Mouse (Mus musculus): ENCODE data around the gene Helt. TPM values are rescaled to one million over a fixed set of nuclear protein-coding genes. Genes with fewer than 3 reads are reported as not detected.

Helt gene
- total and polyA plus RNA-seq, 3 experiments: not detected

DNA sequence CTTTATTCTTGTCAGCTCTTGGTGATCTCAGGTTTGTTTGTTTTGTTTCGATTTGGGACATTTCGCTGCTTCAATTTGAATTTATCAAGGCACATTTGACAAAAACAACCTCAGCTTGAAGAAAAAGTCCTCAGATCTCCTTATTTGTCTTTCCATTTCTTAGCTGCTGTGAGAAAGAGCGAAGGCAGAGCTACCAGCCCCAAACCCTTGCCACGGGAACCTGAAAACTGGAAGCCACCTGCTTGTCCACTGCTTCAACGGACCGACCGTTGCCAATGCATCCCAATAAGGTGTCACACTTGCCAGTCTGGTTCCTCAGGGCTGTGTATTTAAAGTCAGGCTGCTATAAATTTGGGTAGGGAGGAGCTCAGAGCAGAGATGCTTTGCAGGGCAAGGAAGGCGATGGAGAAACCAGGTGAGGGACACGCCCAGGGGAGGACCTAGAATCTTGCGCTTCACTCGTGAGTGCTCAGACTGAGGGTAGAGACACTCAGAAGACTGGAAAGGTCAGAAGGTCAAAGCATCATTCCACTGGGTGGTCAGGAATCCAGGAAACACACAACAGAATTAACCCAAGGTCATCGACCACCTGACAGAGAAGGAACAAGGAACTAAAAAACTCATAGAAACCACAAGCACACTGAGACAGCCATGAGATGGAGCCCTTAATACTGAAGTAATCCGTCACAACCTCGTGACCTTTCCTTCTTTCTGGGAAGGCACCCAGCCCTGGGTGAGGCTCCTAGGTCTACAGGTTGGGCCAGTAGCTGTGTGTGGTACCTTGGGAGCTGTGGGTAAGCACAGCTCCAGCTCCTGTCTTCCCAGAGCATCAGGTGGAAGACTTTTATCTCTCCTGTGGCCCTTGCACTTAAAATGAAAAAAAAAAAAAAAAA lies 46.2 kb upstream of the Helt start:
- in situ Hi-C loops (cut with MboI; ENCODE audit: low pct_ligation_motif_present, low pct_unique_long_range_greater_than_20kb, low sequenced_read_pairs): no loop called here

DNA sequence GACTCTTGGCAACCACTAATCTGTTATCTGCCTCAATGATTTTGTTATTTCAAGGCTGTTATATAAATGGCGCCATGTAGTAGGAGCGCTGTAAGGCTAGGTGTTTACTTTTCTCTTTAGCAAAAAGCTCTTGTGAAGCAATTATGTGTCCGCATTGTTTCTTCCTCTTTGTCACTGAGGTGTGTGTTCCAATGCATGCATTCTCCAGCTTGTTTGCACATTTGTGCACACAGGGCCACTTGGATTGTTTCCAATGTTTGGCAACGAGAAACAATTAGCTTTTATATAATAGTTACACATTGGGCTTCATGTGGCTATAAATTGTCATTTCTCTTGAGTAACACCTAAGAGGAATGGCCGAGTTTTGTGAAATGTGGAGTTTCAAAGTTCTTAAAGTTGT lies 44.8 kb upstream of the Helt start:
- Histone ChIP-seq H3K79me2 (replicated peaks; ENCODE audit: control insufficient read depth, extremely low read depth, insufficient read depth, poor library complexity, severe bottlenecking) (no peaks in the 10 kb centered on the region), H3K27ac (ENCODE audit: insufficient read depth, low read depth) (no peak overlapping the region), H3K4me2 (ENCODE audit: insufficient read depth, low read depth, poor library complexity, severe bottlenecking) (no peak overlapping the region), H3K4me3 (replicated peaks in 1 of 3; ENCODE audit: low read depth in 2 of 3, low read length in 2 of 3, poor library complexity in 1 of 3) (no peak overlapping the region), H3K4me1 (ENCODE audit: control insufficient read depth in 1 of 2, insufficient read depth in 2 of 2) (peaks cover 0 to 16% of the 10 kb centered on the region in 2 experiments; a peak in 2 of 4 replicates), H3K9me3 (replicated peaks; ENCODE audit: low read length) (no peaks in the 10 kb centered on the region), H3K27me3 (replicated peaks) (no peaks in the 10 kb centered on the region), H3K36me3 (replicated peaks in 1 of 2; ENCODE audit: control insufficient read depth in 1 of 2, insufficient read depth in 1 of 2, low read length in 1 of 2) (no peaks in the 10 kb centered on the region), H3K9ac (ENCODE audit: insufficient read depth, low read depth) (no peak overlapping the region)
- no peak for DNase-seq (ENCODE audit: extremely low read depth)
- in situ Hi-C loops (cut with MboI; ENCODE audit: low pct_ligation_motif_present, low pct_unique_long_range_greater_than_20kb, low sequenced_read_pairs) (no loop called here), dilution Hi-C loops (cut with MboI; ENCODE audit: extremely low pct_ligation_motif_present, extremely low pct_unique_long_range_greater_than_20kb, low sequenced_read_pairs) (no loop called here)
- TF ChIP-seq UBTF (IDR thresholded peaks at IDR 0.05; ENCODE audit: low read depth, low read length) (no peak), ZNF384 (IDR thresholded peaks at IDR 0.05; ENCODE audit: low read depth, low read length) (no peak), EP300 (IDR thresholded peaks at IDR 0.05; ENCODE audit: low read length) (no peak), KAT2A (IDR thresholded peaks at IDR 0.05; ENCODE audit: insufficient replicate concordance, low read length) (no peak), ELF1 (IDR thresholded peaks at IDR 0.05; ENCODE audit: low read depth, low read length) (no peak), PAX5 (IDR thresholded peaks at IDR 0.05; ENCODE audit: low read length) (no peak), SMC3 (IDR thresholded peaks at IDR 0.05; ENCODE audit: low read depth, low read length) (no peak), GABPA (IDR thresholded peaks at IDR 0.05; ENCODE audit: insufficient replicate concordance, low read depth, low read length) (no peak), USF2 (conservative IDR thresholded peaks at IDR 0.05; ENCODE audit: low read depth, low read length) (no peak)

More for the DNA sequence above, 46.2 kb upstream of the Helt start:
- dilution Hi-C loops (cut with MboI; ENCODE audit: extremely low pct_ligation_motif_present, extremely low pct_unique_long_range_greater_than_20kb, low sequenced_read_pairs): no loop called here
- peaks cover 0 to 16% of the 10 kb centered on the region in 2 experiments; a peak in 2 of 4 replicates for H3K4me1 ChIP-seq (ENCODE audit: control insufficient read depth in 1 of 2, insufficient read depth in 2 of 2)
- H3K36me3 ChIP-seq (replicated peaks in 1 of 2; ENCODE audit: control insufficient read depth in 1 of 2, insufficient read depth in 1 of 2, low read length in 1 of 2): no peaks in the 10 kb centered on the region
- H3K4me3 ChIP-seq (replicated peaks in 1 of 3; ENCODE audit: low read depth in 2 of 3, low read length in 2 of 3, poor library complexity in 1 of 3): no peak overlapping the region
- peak; percentile 6 for DNase-seq (ENCODE audit: extremely low read depth)
- H3K9me3 ChIP-seq (replicated peaks; ENCODE audit: low read length): no peaks in the 10 kb centered on the region
- H3K9ac ChIP-seq (ENCODE audit: insufficient read depth, low read depth): no peak overlapping the region
- no peak for TF ChIP-seq CHD1 (IDR thresholded peaks at IDR 0.05; ENCODE audit: low read depth, low read length)
- TF ChIP-seq ZKSCAN1 (IDR thresholded peaks at IDR 0.05; ENCODE audit: borderline replicate concordance, low read depth, low read length): no peak
- no peak for TF ChIP-seq ETS1 (conservative IDR thresholded peaks at IDR 0.05; ENCODE audit: low read depth, low read length)
- no peak for TF ChIP-seq MAZ (IDR thresholded peaks at IDR 0.05; ENCODE audit: low read depth, low read length)
- TF ChIP-seq EP300 (IDR thresholded peaks at IDR 0.05; ENCODE audit: low read length): no peak
- no peak overlapping the region for H3K27ac ChIP-seq (ENCODE audit: insufficient read depth, low read depth)
- H3K27me3 ChIP-seq (replicated peaks): no peaks in the 10 kb centered on the region
- H3K79me2 ChIP-seq (replicated peaks; ENCODE audit: control insufficient read depth, extremely low read depth, insufficient read depth, poor library complexity, severe bottlenecking): no peaks in the 10 kb centered on the region
- H3K4me2 ChIP-seq (ENCODE audit: insufficient read depth, low read depth, poor library complexity, severe bottlenecking): no peak overlapping the region; the same call in 1 of the 2 replicates

All from CH12.LX (cell line).